Mouse (Mus musculus): ENCODE results near the gene Snx27.

DNA sequence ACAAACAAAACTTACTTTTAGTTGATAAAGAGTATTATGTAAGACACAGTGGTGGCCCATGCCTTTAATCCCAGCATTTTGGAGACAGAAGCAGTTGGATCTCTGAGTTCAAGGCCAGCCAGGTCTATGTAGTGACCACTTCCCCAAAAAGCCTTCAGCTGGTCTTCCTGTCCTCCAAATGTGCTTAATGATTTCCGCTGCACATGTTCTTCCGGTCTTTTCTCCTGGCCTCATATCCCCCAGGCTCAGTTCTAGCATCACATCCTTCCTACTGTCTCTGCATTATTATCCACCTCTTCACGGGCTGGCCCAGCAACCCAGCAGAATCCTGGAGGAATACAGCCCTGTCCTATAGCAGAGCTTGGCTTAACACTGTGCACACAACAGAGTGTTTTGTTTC is 27.1 kb upstream of the Snx27 start:
- TF ChIP-seq POLR2A (IDR thresholded peaks at IDR 0.05; ENCODE audit: borderline replicate concordance, insufficient read depth, low read length) (no peak), CTCF (IDR thresholded peaks at IDR 0.05; ENCODE audit: borderline replicate concordance, insufficient read depth, low read depth, low read length) (no peak)
